In the genomic region with DNA sequence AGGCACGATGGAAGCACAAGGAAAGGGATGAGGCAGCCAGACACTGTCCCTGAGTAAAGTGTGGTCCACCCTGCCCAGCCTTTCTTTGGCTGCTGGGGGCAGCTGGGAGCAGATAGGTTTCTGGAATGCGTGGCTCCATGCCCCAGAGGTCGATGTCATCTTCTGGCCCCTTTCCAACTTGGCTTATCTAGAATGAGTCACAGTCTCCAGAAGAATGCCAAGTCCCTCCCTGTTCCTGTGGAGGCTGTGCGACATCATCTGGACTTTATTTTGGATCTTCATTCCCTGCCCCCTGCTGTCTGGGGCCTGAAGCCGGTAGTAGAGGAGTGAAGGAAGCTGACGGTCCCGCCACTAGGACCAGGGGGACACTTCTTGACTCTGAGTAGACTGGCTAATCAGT, we compare ENCODE assay signal across 8 mouse cellular contexts. TPM values are rescaled to one million over a fixed set of nuclear protein-coding genes. Genes with fewer than 3 reads are reported as not detected.
DNase-seq lines count a peak whose midpoint lies in the region; ATAC-seq and TF ChIP-seq lines count a peak whose summit lies in the region.

No protein-coding gene starts in this region.

- peak; percentile 53; the same call in 1 of the 2 replicates for TF ChIP-seq POLR2A in lung, adult 2 months (IDR thresholded peaks at IDR 0.05; ENCODE audit: borderline replicate concordance, extremely low read depth, low read depth, low read length)

- no peak for ATAC-seq in midbrain, embryonic 14.5 days (ENCODE audit: low FRiP score, low TSS enrichment)
- no peak for ATAC-seq in midbrain, embryonic 15.5 days (replicated peaks)

- peaks cover 40% of the 10 kb centered on the region for H3K36me3 ChIP-seq in midbrain, embryonic 14.5 days (ENCODE audit: control insufficient read depth, insufficient read depth, low read length)
- 0 out of 2 replicates have a peak, but pooled peaks cover 5% of the 10 kb centered on the region for H3K36me3 ChIP-seq in midbrain, embryonic 15.5 days (replicated peaks)
- peaks cover 63% of the 10 kb centered on the region for H3K36me3 ChIP-seq in hindbrain, embryonic 10.5 days

- DNase-seq in midbrain, embryonic 14.5 days, result peak; percentile 12
- peak; percentile 49 for DNase-seq in c-Kit-positive CD71-positive TER-119-positive erythroid progenitor cells, embryonic 14.5 days (ENCODE audit: low spot score)
- peak; percentile 73 to 75 for DNase-seq in gastrocnemius, postnatal 36 days
- peak; percentile 87 for DNase-seq in kidney, adult 9 months
- DNase-seq in lung, adult 2 months, result peak; percentile 62
- peak; percentile 80 for DNase-seq in testis, postnatal 10 days (ENCODE audit: low spot score)
- DNase-seq in hindbrain, embryonic 10.5 days (ENCODE audit: low spot score), result no peak

- H3K4me2 ChIP-seq in midbrain, embryonic 14.5 days (ENCODE audit: low read length), result no peak overlapping the region
- no peak overlapping the region for H3K4me2 ChIP-seq in midbrain, embryonic 15.5 days

- H3K27me3 ChIP-seq in midbrain, embryonic 14.5 days (ENCODE audit: control insufficient read depth, insufficient read depth, low read length), result no peaks in the 10 kb centered on the region
- H3K27me3 ChIP-seq in midbrain, embryonic 15.5 days (replicated peaks), result no peaks in the 10 kb centered on the region
- H3K27me3 ChIP-seq in hindbrain, embryonic 10.5 days (ENCODE audit: insufficient read depth, poor library complexity, severe bottlenecking), result no peaks in the 10 kb centered on the region

- H3K9me3 ChIP-seq in midbrain, embryonic 14.5 days (ENCODE audit: control insufficient read depth, low read length), result no peaks in the 10 kb centered on the region
- no peaks in the 10 kb centered on the region for H3K9me3 ChIP-seq in midbrain, embryonic 15.5 days
- no peaks in the 10 kb centered on the region for H3K9me3 ChIP-seq in hindbrain, embryonic 10.5 days

- H3K27ac ChIP-seq in midbrain, embryonic 14.5 days (replicated peaks; ENCODE audit: low read depth, low read length), result no peak overlapping the region
- no peak overlapping the region for H3K27ac ChIP-seq in midbrain, embryonic 15.5 days
- H3K27ac ChIP-seq in hindbrain, embryonic 10.5 days, result no peak overlapping the region

- no peak overlapping the region for H3K4me3 ChIP-seq in midbrain, embryonic 14.5 days (replicated peaks; ENCODE audit: low read depth, low read length)
- no peak overlapping the region for H3K4me3 ChIP-seq in midbrain, embryonic 15.5 days
- no peak overlapping the region for H3K4me3 ChIP-seq in lung, adult 2 months (replicated peaks; ENCODE audit: extremely low read depth, low read depth, low read length)
- H3K4me3 ChIP-seq in hindbrain, embryonic 10.5 days, result no peak overlapping the region

- peaks cover 2% of the 10 kb centered on the region for H3K4me1 ChIP-seq in midbrain, embryonic 14.5 days (ENCODE audit: control insufficient read depth, insufficient read depth, low read length)
- peaks cover 4% of the 10 kb centered on the region for H3K4me1 ChIP-seq in midbrain, embryonic 15.5 days
- peaks cover 15% of the 10 kb centered on the region; the same call in 1 of the 2 replicates for H3K4me1 ChIP-seq in lung, adult 2 months (ENCODE audit: control insufficient read depth, insufficient read depth, low read length)
- peaks cover 10% of the 10 kb centered on the region for H3K4me1 ChIP-seq in hindbrain, embryonic 10.5 days (replicated peaks)

- 69% methylated on average over 7 of the region's 7 CpGs for WGBS in midbrain, embryonic 14.5 days
- WGBS in midbrain, embryonic 15.5 days, result 79% methylated on average over 7 of the region's 7 CpGs
- WGBS in lung, adult 2 months, result 15% methylated on average over 7 of the region's 7 CpGs
- WGBS in hindbrain, embryonic 10.5 days, result 68% methylated on average over 7 of the region's 7 CpGs

- TF ChIP-seq CTCF in lung, adult 2 months (IDR thresholded peaks at IDR 0.05; ENCODE audit: insufficient read depth, low read length), result no peak

- intact Hi-C loops in gastrocnemius, postnatal 36 days (cut with DNase I), result loop anchor here (5.0 kb wide), 1 partner anchor 58 kb away; no protein-coding TSS in a partner anchor

- no peak overlapping the region for H3K9ac ChIP-seq in midbrain, embryonic 14.5 days (replicated peaks; ENCODE audit: low read length)
- H3K9ac ChIP-seq in midbrain, embryonic 15.5 days, result no peak overlapping the region

RNA-seq across cellular contexts. Expression of gene Ddx19a, which starts 32.0 kb away (rescaled TPM):
- 11.5 and 15.7 TPM in 2 replicates for polyA plus RNA-seq in midbrain, embryonic 14.5 days (2014; fragmentation: Nextera tagmentation; extraction: Ambion mirVana)
- 12.1 and 12.8 TPM in 2 replicates for polyA plus RNA-seq in midbrain, embryonic 15.5 days (2015; fragmentation: Nextera tagmentation; extraction: Ambion mirVana)
- 10 to 100 TPM; 23.2 to 28.6 TPM for total RNA-seq in gastrocnemius, postnatal 36 days (2021)
- 16.3 and 21.0 TPM in 2 replicates for polyA plus RNA-seq in lung, adult 2 months (2012; rRNA removed)
- polyA plus RNA-seq in hindbrain, embryonic 10.5 days (2016; fragmentation: Nextera tagmentation; extraction: Ambion mirVana), result 22.2 and 25.2 TPM in 2 replicates

RNA-seq across cellular contexts. Expression of gene St3gal2, which starts 45.9 kb away (rescaled TPM):
- polyA plus RNA-seq in midbrain, embryonic 14.5 days (2014; fragmentation: Nextera tagmentation; extraction: Ambion mirVana), result 16.5 and 18.0 TPM in 2 replicates
- 28.0 and 29.2 TPM in 2 replicates for polyA plus RNA-seq in midbrain, embryonic 15.5 days (2015; fragmentation: Nextera tagmentation; extraction: Ambion mirVana)
- total RNA-seq in gastrocnemius, postnatal 36 days (2021), result 10 to 100 TPM; 47.1 to 48.8 TPM
- 41.0 and 48.5 TPM in 2 replicates for polyA plus RNA-seq in lung, adult 2 months (2012; rRNA removed)
- polyA plus RNA-seq in hindbrain, embryonic 10.5 days (2016; fragmentation: Nextera tagmentation; extraction: Ambion mirVana), result 27.0 and 27.1 TPM in 2 replicates
